Mouse (Mus musculus) heart, postnatal 0 days (tissue): ENCODE results near the gene Rfx8.

ENCODE experiments used
- CTCF ChIP-seq: IDR thresholded peaks from 2 replicates; pipeline ENCODE4 v1.5.1; 2016; ENCODE audit warnings: antibody characterized with exemption, control low read depth, low read depth
- EP300 ChIP-seq: IDR thresholded peaks from 2 replicates; pipeline ENCODE4 v1.6.1; 2016; ENCODE audit warnings: antibody characterized with exemption, low read depth

GRCm38 (mm10) chr1:39651241-39651548 lies 69.6 kb downstream of the Rfx8 start, which contains the start of gene Creg2:
- TF ChIP-seq CTCF (no peak), EP300 (no peak)
